Mouse (Mus musculus): ENCODE results near the gene Tmem126b.

The Tmem126b gene

GRCm38 (mm10) chr7:90475793-90476312 is at the start of gene Tmem126b:
Gene Tmem126b, minus strand, starts transcription at chr7:90476001.
- DNase-seq (ENCODE audit: low read depth, low spot score), result peak; percentile 96

- peak; percentile 39 for DNase-seq (ENCODE audit: low read depth, low spot score)
Measured at GRCm38 (mm10) chr7:90512293-90512692, 36.5 kb upstream of the Tmem126b start.

DNA sequence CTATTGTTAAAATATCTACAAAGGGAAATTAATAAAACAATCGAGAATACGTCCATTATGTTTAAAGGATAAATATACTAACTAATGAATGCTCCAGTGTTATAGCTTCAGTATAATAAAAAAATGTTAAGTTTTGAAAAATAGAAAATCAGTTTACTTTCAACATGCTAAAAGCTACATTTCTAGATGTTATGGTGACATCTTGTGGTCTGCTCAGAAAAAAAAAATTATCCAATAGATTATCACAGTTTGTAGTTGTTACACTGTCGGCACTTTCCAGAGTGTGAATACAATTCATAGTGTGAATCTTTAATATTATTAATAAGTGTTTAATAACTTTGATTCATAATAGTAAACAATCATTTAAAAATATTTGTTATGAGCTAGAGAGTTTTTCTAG is 32.3 kb upstream of the Tmem126b start:
- peak; percentile 32 for DNase-seq (ENCODE audit: low read depth, low spot score)

- no peak for DNase-seq (ENCODE audit: low read depth, low spot score)
Measured at GRCm38 (mm10) chr7:90482607-90483006, 6.8 kb upstream of the Tmem126b start.

DNA sequence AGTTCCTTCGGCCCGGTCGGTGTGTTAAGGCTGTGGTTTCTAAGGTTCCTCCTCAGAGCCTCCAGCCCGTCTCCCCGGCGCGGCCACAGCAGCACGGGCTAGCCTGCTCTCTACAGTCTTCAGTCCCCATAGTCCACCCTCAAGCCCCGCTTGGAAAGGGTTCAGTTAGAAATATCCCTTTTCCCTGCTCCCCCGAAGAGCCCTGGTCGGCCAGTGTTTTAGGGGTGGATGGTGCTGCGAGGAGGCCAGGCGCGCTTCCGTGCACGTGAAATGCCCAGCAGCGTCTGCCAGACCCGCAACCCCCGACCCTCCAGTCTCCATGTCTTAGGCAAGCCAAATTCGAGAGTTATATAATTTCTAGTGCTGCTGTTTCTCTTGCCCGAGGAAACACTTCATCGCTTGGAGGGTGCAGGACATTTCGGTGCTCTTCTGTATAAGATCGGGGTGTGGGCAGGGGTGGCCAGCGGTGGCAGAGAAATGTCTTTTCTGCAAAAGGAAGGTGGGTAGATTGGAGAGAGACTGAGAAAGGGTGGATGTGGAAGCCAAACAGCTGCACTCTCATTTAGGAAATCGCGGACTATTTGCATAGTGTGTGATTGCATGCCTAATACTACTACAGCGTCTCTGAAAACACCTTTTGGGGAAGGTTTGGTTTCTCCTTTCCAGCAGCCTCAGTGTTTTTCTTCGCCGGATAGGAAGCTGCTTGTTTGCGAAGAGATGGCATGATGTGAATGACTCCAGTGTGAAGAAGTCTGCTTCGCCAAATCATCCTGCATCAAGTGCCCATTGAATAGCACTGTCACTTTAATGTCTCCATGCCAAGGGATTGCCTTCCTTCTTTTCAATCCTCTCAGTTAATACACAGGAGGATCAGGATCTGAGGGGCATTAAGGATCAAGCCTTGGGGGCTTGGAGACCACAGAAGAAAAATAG is 778 bp upstream of the Tmem126b start, which contains the start of gene Dlg2:
Gene Dlg2, plus strand, starts transcription at position 360 of the 933 bp plus-strand sequence.
- no peak for DNase-seq (ENCODE audit: low read depth, low spot score)

- DNase-seq (ENCODE audit: low read depth, low spot score), result no peak
Measured at GRCm38 (mm10) chr7:90473511-90473910, 2.3 kb downstream of the Tmem126b start.

DNA sequence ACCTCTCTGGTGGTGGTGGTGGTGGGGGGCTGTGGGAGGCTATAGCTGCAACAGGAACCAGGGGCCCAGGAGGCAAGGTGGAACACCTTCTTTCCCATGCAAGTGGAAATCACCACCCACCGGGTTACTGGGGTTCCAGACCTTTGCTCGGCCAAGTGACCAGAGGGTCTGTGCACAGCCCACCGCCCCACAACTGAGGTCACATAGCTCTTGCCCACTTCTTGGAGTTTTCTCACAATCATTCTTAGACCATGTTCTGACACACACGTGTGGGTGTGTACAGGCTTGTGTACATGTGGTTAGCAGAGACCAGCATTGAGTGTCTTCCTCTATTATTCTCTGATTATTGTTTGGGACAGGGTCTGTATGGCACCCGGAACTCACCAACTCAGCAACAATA is 14.4 kb downstream of the Tmem126b start:
- DNase-seq (ENCODE audit: low read depth, low spot score), result no peak

DNA sequence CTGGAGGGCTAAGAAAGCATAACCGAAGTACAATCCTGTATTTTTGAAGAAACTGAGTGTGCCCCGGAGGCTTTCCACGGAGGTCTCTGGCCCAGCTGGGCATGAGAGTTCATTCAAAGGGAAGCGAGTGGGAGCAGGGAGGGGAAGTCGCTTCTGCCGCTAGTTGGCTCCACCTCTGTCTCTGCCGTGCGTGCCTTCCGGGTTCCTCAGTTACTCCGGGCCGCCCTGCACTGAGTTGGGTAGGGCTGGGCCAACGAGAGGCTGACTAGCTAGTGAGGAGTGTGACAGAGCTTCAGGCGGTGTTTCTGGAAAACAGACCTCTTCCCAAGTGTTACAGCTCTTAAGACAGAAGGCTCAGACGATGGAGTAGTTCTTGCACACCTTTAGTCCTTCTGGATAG is 14.9 kb downstream of the Tmem126b start:
- no peak for DNase-seq (ENCODE audit: low read depth, low spot score)

- peak; percentile 16 for DNase-seq (ENCODE audit: low read depth, low spot score)
Measured at GRCm38 (mm10) chr7:90460330-90460729, 15.5 kb downstream of the Tmem126b start.

- DNase-seq (ENCODE audit: low read depth, low spot score), result peak; percentile 68
Measured at GRCm38 (mm10) chr7:90457517-90457916, 18.3 kb downstream of the Tmem126b start.

GRCm38 (mm10) chr7:90456845-90457468 is 18.8 kb downstream of the Tmem126b start, which contains the start of gene Tmem126a:
Gene Tmem126a, minus strand, starts transcription at chr7:90457229.
- peak; percentile 96 for DNase-seq (ENCODE audit: low read depth, low spot score)

GRCm38 (mm10) chr7:90456149-90456844 is 19.5 kb downstream of the Tmem126b start:
- DNase-seq (ENCODE audit: low read depth, low spot score), result peak; percentile 45

DNA sequence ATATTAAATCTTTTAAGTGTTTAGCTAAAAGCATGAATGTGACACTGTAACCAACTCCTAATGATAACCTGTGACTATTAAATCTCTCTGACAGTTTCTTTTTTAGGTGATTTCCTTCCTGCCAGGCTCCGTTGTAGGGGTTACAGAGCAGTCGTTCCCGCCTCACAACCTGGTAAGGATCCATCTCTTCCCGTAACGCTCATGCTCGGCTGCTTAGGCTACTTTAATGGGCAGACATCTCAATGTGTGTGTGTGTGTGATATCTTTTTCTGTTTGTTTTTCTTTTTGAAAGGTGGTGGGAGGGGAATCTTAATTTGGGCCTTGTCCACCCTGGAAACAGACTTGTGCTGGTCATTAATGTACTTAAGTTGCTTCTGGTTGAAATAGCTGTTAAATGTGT is 31.6 kb downstream of the Tmem126b start:
- DNase-seq (ENCODE audit: low read depth, low spot score), result peak; percentile 42

DNA sequence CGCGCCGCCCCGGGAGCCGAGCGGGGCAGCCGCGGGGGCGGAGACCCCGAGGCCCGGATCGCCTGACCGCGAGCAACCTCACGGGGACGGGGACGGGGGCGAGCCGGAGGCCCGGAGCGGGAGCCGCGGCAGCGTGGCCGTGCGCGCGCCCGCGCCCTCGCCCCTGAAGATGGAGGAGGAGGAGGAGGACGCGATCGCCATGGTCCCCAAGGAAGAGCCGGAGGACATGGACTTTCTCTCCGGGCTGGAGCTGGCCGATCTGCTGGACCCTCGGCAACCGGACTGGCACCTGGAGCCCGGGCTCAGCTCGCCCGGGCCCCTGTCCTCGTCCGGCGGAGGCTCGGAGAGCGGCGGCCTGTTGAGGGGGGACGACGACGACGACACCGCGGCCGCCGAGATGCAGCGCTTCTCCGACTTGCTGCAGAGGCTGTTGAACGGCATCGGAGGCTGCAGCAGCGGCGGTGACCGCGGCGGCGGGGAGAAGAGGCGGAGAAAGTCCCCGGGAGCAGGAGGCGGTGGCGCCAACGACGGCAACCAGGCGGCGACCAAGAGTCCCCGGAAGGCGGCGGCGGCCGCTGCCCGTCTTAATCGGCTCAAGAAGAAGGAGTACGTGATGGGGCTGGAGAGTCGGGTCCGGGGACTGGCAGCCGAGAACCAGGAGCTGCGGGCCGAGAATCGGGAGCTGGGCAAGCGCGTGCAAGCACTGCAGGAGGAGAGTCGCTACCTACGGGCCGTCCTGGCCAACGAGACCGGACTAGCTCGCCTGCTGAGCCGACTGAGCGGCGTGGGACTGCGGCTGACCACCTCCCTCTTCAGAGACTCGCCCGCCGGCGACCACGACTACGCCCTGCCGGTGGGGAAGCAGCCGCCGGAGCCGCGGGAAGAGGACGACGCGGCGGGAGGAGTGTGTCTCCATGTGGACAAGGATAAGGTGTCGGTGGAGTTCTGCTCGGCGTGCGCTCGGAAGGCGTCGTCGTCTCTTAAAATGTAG is 32.4 kb downstream of the Tmem126b start:
- DNase-seq (ENCODE audit: low read depth, low spot score), result peak; percentile 53

GRCm38 (mm10) chr7:90442518-90443080 is 33.2 kb downstream of the Tmem126b start, which contains the start of gene Crebzf:
Gene Crebzf, plus strand, starts transcription at chr7:90442729.
- DNase-seq (ENCODE audit: low read depth, low spot score), result peak; percentile 98

- peak; percentile 17 for DNase-seq (ENCODE audit: low read depth, low spot score)
Measured at GRCm38 (mm10) chr7:90442070-90442469, 33.7 kb downstream of the Tmem126b start.

DNA sequence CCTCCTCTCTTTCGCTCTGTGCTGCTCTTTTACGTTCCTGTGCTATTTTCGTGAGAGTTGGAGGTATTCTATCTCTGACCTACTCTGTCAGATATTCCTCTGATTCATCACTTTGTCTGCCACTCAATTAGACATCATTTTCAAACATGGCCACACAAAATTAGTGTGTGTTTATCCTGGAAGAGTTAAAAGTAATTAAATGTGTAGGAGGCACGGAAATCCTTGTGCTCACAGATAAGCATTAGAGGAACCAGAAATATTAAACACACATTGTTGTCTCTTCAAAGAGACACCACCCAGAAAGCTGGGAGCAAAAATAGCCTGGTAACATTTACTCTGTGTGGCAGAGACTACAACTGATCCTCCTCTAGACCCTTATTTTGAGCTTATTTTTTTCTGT is 35.8 kb downstream of the Tmem126b start:
- DNase-seq (ENCODE audit: low read depth, low spot score), result no peak

- DNase-seq (ENCODE audit: low read depth, low spot score), result no peak
Measured at GRCm38 (mm10) chr7:90432221-90432620, 43.6 kb downstream of the Tmem126b start.

DNA sequence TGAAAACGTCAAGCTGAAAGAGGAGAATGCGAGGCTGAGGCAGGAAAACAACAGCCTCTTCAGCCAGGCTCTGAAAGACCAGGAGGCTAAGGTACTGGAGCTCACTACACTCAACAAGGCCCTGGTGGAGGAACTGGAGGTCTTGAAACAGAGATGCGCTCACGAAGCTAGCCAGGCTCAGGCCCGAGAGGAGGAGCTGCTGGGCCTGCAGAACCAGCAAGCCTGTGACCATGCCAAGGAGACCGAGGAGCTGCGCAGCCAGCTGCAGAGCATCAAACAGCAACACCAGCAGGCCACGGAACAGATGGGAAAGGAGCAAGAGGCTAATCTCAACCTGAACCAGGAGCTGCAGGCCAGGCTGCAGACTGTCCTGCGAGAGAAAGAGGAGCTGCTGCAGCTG is 48.8 kb downstream of the Tmem126b start:
- no peak for DNase-seq (ENCODE audit: low read depth, low spot score)

Measured in 3T3-L1 (cell line).